Mouse (Mus musculus): ENCODE data around the gene Krt76. TPM values are rescaled to one million over a fixed set of nuclear protein-coding genes. Genes with fewer than 3 reads are reported as not detected.

Krt76 gene
- total and polyA plus RNA-seq, 2 experiments from 2014 or later, result 0.05 TPM; not detected in 1

DNA sequence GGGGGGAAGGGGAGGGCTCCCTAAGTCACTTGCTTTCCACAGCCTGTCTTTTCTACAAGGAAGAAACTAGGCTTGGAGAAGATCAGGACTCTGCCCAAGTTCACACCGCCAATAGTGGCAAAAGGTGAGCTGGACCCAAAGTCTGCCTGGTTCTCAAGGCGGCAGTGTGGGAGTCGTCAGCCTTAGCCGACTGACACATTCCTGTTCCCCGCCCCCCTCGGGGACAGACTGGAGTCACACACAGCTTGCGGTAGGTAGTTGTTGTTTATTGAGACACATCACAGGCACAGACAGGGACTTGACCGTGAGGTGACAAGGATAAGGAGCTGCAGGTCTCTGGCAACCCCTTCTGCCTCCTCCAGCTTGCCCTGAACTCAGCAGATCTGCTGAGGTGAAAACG lies 36.4 kb upstream of the Krt76 start:
- H3K4me3 ChIP-seq (ENCODE audit: low read length), result no peak overlapping the region
- no peaks in the 10 kb centered on the region for H3K36me3 ChIP-seq (ENCODE audit: insufficient read depth, low read length)
- H3K9me3 ChIP-seq (ENCODE audit: low read length), result no peaks in the 10 kb centered on the region
- H3K4me1 ChIP-seq (ENCODE audit: insufficient read depth, low read length), result 0 out of 2 replicates have a peak, but pooled peaks cover 11% of the 10 kb centered on the region
- ATAC-seq, result no peak
- no peak overlapping the region for H3K4me2 ChIP-seq (ENCODE audit: low read depth, low read length)
- H3K27ac ChIP-seq, result no peak overlapping the region
- DNase-seq (ENCODE audit: low spot score), result no peak
- no peak overlapping the region for H3K9ac ChIP-seq (replicated peaks; ENCODE audit: low read length)
- no peak for TF ChIP-seq CTCF (IDR thresholded peaks at IDR 0.05; ENCODE audit: low read depth)
- no peaks in the 10 kb centered on the region; the same call in 1 of the 2 replicates for H3K27me3 ChIP-seq (ENCODE audit: insufficient read depth, low read length)
- 29% methylated on average over 9 of the region's 9 CpGs for WGBS

DNA sequence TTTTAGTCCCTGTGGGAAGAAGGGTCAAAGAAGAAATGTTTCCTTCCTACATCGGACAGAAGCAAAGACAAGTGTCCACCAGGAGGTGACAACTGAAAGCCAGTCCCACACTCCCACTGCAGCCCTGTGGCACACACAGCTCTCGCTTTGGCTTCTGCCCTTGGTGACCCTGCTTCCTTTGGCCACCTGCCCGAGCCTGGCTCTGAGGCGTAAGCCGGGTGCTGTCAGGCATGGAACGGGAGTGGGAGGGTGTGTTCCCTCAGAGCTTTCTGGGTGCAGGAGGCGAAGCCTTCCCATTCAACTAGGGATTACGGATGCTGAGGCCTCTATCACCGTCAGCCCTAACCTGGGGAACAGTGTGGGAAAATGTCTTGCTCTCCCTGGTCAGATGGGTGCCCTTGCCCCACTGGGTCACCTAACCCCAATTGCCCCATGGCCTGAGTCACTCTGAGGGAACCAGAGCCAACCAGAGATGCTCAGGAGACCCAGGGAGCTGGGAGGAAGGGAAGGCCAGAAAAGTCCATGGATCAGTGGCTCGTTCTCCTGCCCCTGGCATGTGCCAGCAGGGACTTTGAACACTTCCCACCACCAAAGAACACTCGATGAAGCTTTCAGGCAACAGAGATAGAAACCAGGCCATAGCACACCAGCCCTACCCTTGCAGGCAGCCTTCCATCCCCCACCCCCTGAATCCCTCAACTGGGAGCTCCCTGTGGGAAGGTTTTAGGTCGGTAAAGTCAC lies 34.8 kb upstream of the Krt76 start:
- Histone ChIP-seq H3K4me1 (ENCODE audit: insufficient read depth, low read length) (0 out of 2 replicates have a peak, but pooled peaks cover 11% of the 10 kb centered on the region), H3K36me3 (ENCODE audit: insufficient read depth, low read length) (no peaks in the 10 kb centered on the region), H3K27me3 (ENCODE audit: insufficient read depth, low read length) (no peaks in the 10 kb centered on the region; the same call in 1 of the 2 replicates), H3K27ac (no peak overlapping the region), H3K9me3 (ENCODE audit: low read length) (no peaks in the 10 kb centered on the region), H3K4me3 (ENCODE audit: low read length) (no peak overlapping the region), H3K4me2 (ENCODE audit: low read depth, low read length) (no peak overlapping the region), H3K9ac (replicated peaks; ENCODE audit: low read length) (no peak overlapping the region)
- ATAC-seq (no peak), DNase-seq (ENCODE audit: low spot score) (no peak)
- 65% methylated on average over 12 of the region's 12 CpGs for WGBS
- TF ChIP-seq CTCF (IDR thresholded peaks at IDR 0.05; ENCODE audit: low read depth), result no peak

DNA sequence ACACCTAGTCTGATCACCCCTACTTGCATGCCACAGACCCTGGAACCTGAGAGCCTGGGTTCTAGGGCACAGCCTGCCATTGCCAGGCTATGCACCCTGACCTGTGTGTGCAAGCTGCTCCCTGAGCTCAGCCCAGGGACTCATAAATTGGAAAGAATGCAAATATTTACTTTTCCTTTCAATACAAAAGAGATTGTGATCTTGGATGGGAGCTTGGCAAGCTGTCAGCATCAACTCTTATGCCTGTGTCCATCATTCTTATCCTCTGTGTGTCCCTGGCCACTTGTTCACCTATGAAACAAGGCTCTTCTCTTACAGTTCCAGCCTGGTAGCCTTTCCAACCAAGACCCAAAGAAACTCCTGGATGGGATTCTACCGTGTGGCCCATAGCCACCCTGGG lies 32.3 kb upstream of the Krt76 start:
- H3K27me3 ChIP-seq (ENCODE audit: insufficient read depth, low read length), result no peaks in the 10 kb centered on the region; the same call in 1 of the 2 replicates
- no peak overlapping the region for H3K9ac ChIP-seq (replicated peaks; ENCODE audit: low read length)
- no peaks in the 10 kb centered on the region for H3K36me3 ChIP-seq (ENCODE audit: insufficient read depth, low read length)
- no peak for ATAC-seq
- 0 out of 2 replicates have a peak, but pooled peaks cover 6% of the 10 kb centered on the region for H3K4me1 ChIP-seq (ENCODE audit: insufficient read depth, low read length)
- WGBS, result 87% methylated on average over 1 of the region's 1 CpGs
- no peaks in the 10 kb centered on the region for H3K9me3 ChIP-seq (ENCODE audit: low read length)
- TF ChIP-seq CTCF (IDR thresholded peaks at IDR 0.05; ENCODE audit: low read depth), result no peak
- H3K27ac ChIP-seq, result no peak overlapping the region
- no peak overlapping the region for H3K4me3 ChIP-seq (ENCODE audit: low read length)
- H3K4me2 ChIP-seq (ENCODE audit: low read depth, low read length), result no peak overlapping the region
- no peak for DNase-seq (ENCODE audit: low spot score)

DNA sequence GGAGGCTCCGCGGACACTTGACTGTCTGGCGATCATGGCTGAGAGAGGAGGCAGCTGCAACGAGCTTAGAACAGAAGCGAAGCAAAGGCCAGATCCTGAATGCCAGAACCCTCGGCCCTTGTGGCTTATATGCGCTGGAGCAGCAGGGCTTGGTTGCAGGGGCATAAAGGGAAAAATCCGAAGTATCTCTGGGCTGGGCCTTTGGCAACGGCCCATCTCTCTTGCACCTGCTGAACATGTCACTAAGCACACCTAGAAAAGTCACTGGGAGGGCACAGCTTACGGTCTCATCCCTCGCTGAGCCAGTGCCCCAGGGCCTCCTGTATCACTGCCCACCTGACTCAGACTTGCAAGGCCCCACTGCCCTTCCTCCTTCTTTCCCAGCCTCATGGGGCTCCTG lies 31.9 kb upstream of the Krt76 start, which contains the start of gene Krt4:
TSS of gene Krt4 (minus strand) at position 101 of the 400 bp plus-strand sequence.
- Histone ChIP-seq H3K27me3 (ENCODE audit: insufficient read depth, low read length) (no peaks in the 10 kb centered on the region; the same call in 1 of the 2 replicates), H3K36me3 (ENCODE audit: insufficient read depth, low read length) (no peaks in the 10 kb centered on the region), H3K4me1 (ENCODE audit: insufficient read depth, low read length) (0 out of 2 replicates have a peak, but pooled peaks cover 3% of the 10 kb centered on the region), H3K9me3 (ENCODE audit: low read length) (no peaks in the 10 kb centered on the region), H3K9ac (replicated peaks; ENCODE audit: low read length) (no peak within 1 kb of the TSS), H3K4me3 (ENCODE audit: low read length) (no peak within 1 kb of the TSS), H3K4me2 (ENCODE audit: low read depth, low read length) (no peak within 1 kb of the TSS), H3K27ac (no peak within 1 kb of the TSS)
- DNase-seq (ENCODE audit: low spot score) (no peak), ATAC-seq (no peak)
- 85% methylated on average over 11 of the region's 11 CpGs for WGBS
- TF ChIP-seq CTCF (IDR thresholded peaks at IDR 0.05; ENCODE audit: low read depth), result no peak

DNA sequence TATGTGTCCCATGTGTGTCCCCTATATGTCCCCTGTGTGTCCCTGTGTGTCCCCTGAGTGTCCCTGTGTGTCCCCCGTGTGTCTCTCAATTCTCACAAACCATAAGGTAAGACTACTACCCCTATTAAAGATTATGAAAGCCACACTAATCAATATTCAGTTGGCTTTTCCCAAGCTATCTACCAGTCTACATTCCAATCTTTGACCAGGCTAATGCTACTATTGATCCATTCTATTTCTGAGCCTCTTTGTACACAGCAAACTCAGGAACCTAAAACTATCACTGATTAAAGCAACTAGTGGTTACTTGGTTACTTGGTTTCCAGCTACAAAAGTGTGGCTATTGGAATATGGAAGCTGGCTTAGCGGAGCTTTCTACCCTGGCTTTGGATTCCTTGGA lies 29.6 kb upstream of the Krt76 start:
- no peak for TF ChIP-seq CTCF (IDR thresholded peaks at IDR 0.05; ENCODE audit: low read depth)

DNA sequence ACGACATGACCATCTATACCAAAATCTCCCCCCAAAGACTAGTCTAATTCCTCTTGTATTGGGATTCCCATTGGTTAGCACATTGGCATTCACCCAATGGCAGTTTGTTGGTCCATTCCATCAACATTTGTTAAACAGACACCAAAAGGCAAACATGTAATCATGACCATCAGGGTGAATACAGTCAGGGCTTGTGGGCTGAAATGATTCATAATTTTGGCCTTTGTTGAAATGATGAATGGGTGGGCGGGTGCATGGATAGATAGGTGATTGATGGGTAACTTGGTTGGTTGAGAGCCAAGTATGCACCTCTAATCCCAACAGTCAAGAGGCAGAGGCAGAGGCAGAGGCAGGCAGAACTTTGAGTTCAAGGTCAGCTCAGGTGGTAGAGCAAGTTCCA lies 23.4 kb upstream of the Krt76 start:
- Histone ChIP-seq H3K27ac (no peak overlapping the region), H3K4me3 (ENCODE audit: low read length) (no peak overlapping the region), H3K9ac (replicated peaks; ENCODE audit: low read length) (no peak overlapping the region), H3K27me3 (ENCODE audit: insufficient read depth, low read length) (no peaks in the 10 kb centered on the region), H3K36me3 (ENCODE audit: insufficient read depth, low read length) (no peaks in the 10 kb centered on the region), H3K4me2 (ENCODE audit: low read depth, low read length) (no peak overlapping the region), H3K4me1 (ENCODE audit: insufficient read depth, low read length) (no peaks in the 10 kb centered on the region), H3K9me3 (ENCODE audit: low read length) (no peaks in the 10 kb centered on the region)
- WGBS, result 88% methylated on average over 2 of the region's 2 CpGs
- no peak for DNase-seq (ENCODE audit: low spot score)
- no peak for TF ChIP-seq CTCF (IDR thresholded peaks at IDR 0.05; ENCODE audit: low read depth)
- no peak for ATAC-seq

More for the DNA sequence above, 29.6 kb upstream of the Krt76 start:
- Histone ChIP-seq H3K27ac (no peak overlapping the region), H3K9ac (replicated peaks; ENCODE audit: low read length) (no peak overlapping the region), H3K4me3 (ENCODE audit: low read length) (no peak overlapping the region), H3K27me3 (ENCODE audit: insufficient read depth, low read length) (no peaks in the 10 kb centered on the region), H3K4me2 (ENCODE audit: low read depth, low read length) (no peak overlapping the region), H3K9me3 (ENCODE audit: low read length) (no peaks in the 10 kb centered on the region), H3K4me1 (ENCODE audit: insufficient read depth, low read length) (no peaks in the 10 kb centered on the region), H3K36me3 (ENCODE audit: insufficient read depth, low read length) (no peaks in the 10 kb centered on the region)
- WGBS, result 93% methylated on average over 2 of the region's 2 CpGs
- no peak for DNase-seq (ENCODE audit: low spot score)
- ATAC-seq, result no peak

DNA sequence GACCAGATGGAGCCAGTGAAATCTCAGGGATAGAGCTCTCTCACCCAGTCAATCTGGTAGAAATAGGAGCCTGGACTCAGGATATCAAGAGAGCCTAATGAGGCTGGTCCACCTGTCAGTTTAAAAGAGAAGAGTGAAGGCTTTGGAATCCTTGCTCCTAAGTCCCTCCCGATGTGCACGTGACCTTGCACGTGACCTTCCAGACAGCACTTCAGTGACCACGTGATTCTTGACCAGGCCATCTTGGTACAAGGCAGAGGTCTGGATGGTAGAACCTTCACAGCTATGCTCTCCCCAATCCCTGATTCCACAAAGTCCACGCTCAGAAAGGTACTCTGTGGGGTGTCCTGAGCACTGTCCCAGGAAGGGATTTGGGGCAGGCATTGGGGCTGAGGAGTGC lies 12.1 kb upstream of the Krt76 start:
- Histone ChIP-seq H3K4me2 (ENCODE audit: low read depth, low read length) (no peak overlapping the region), H3K4me3 (ENCODE audit: low read length) (no peak overlapping the region), H3K9me3 (ENCODE audit: low read length) (no peaks in the 10 kb centered on the region), H3K36me3 (ENCODE audit: insufficient read depth, low read length) (no peaks in the 10 kb centered on the region), H3K27me3 (ENCODE audit: insufficient read depth, low read length) (no peaks in the 10 kb centered on the region), H3K4me1 (ENCODE audit: insufficient read depth, low read length) (no peaks in the 10 kb centered on the region), H3K27ac (no peak overlapping the region), H3K9ac (replicated peaks; ENCODE audit: low read length) (no peak overlapping the region)
- DNase-seq (ENCODE audit: low spot score), result no peak
- TF ChIP-seq CTCF (IDR thresholded peaks at IDR 0.05; ENCODE audit: low read depth), result no peak
- ATAC-seq, result no peak
- WGBS, result 75% methylated on average over 5 of the region's 5 CpGs

All from hindbrain, postnatal 0 days (tissue).